Mouse (Mus musculus) cortical plate, adult 2 months (tissue): ENCODE results near the gene Zscan2. TPM values are rescaled to one million over a fixed set of nuclear protein-coding genes. Genes with fewer than 3 reads are reported as not detected.
A peak's percentile ranks its signal among the peaks of the same experiment; 100 is the strongest.

ENCODE experiments used
- H3K27ac ChIP-seq: fragments of 200-500 bp; 2 replicates; pipeline ENCODE4 v1.5.1; 2012; ENCODE audit warnings: low read length, control low read depth, inconsistent platforms; ENCODE audit not compliant: insufficient read depth
- H3K4me1 ChIP-seq: fragments of 200-500 bp; 2 replicates; pipeline ENCODE4 v1.6.1; 2011; ENCODE audit warnings: low read length; ENCODE audit not compliant: control insufficient read depth, insufficient read depth
- H3K4me3 ChIP-seq: fragments of 200-500 bp; 2 replicates; pipeline ENCODE4 v1.5.1; 2011; ENCODE audit warnings: mild to moderate bottlenecking, low read length, control low read depth; ENCODE audit not compliant: insufficient read depth
- CTCF ChIP-seq: fragments of 200-500 bp; IDR thresholded peaks from 2 replicates; pipeline ENCODE4 v1.5.1; 2011; ENCODE audit warnings: mild to moderate bottlenecking, control low read depth, low read length; ENCODE audit not compliant: insufficient read depth; ENCODE audit errors: extremely low read depth
- POLR2A ChIP-seq: fragments of 200-500 bp; IDR thresholded peaks from 2 replicates; pipeline ENCODE4 v1.6.1; 2011; ENCODE audit warnings: mild to moderate bottlenecking, low read length, control low read depth; ENCODE audit not compliant: insufficient read depth; ENCODE audit errors: extremely low read depth
- polyA plus RNA-seq: library from polyadenylated mRNA; depleted of rRNA; stranded (reverse); fragments of >200 nt; gene quantifications from 2 replicates; pipeline ENCODE4 v1.2.3, GENCODE M21; 2012

The Zscan2 gene
- polyA plus RNA-seq, 1 experiment, result 11.1 TPM

- TF ChIP-seq CTCF (no peak), POLR2A (no peak)
- H3K4me3 ChIP-seq, result no peak overlapping the region
- H3K27ac ChIP-seq, result no peak overlapping the region
- H3K4me1 ChIP-seq, result peaks cover 1% of the 10 kb centered on the region; the same call in 1 of the 2 replicates
Observed at GRCm38 (mm10) chr7:80843176-80843575, 17.5 kb upstream of the Zscan2 start.

- Histone ChIP-seq H3K4me3 (no peak overlapping the region), H3K4me1 (peaks cover 1% of the 10 kb centered on the region; the same call in 1 of the 2 replicates), H3K27ac (no peak overlapping the region)
- no peak for TF ChIP-seq CTCF
Observed at GRCm38 (mm10) chr7:80843910-80844640, 16.6 kb upstream of the Zscan2 start.

- Histone ChIP-seq H3K4me1 (peaks cover 1% of the 10 kb centered on the region; the same call in 1 of the 2 replicates), H3K4me3 (no peak overlapping the region), H3K27ac (no peak overlapping the region)
- TF ChIP-seq CTCF, result no peak
- TF ChIP-seq POLR2A, result no peak
Observed at GRCm38 (mm10) chr7:80844691-80845090, 16.0 kb upstream of the Zscan2 start.

GRCm38 (mm10) chr7:80845621-80846279 lies 15.0 kb upstream of the Zscan2 start:
- Histone ChIP-seq H3K4me3 (no peak overlapping the region), H3K27ac (no peak overlapping the region), H3K4me1 (peaks cover 1% of the 10 kb centered on the region; the same call in 1 of the 2 replicates)
- no peak for TF ChIP-seq POLR2A
- no peak for TF ChIP-seq CTCF

GRCm38 (mm10) chr7:80846280-80846678 lies 14.4 kb upstream of the Zscan2 start:
- TF ChIP-seq POLR2A (no peak), CTCF (no peak)

GRCm38 (mm10) chr7:80846709-80847108 lies 14.0 kb upstream of the Zscan2 start:
- TF ChIP-seq POLR2A, result no peak
- no peak for TF ChIP-seq CTCF
- Histone ChIP-seq H3K27ac (no peak overlapping the region), H3K4me1 (no peaks in the 10 kb centered on the region), H3K4me3 (no peak overlapping the region)

More at GRCm38 (mm10) chr7:80846280-80846678, 14.4 kb upstream of the Zscan2 start:
- H3K27ac ChIP-seq, result no peak overlapping the region
- no peak overlapping the region for H3K4me3 ChIP-seq
- no peaks in the 10 kb centered on the region for H3K4me1 ChIP-seq

GRCm38 (mm10) chr7:80849267-80849666 lies 11.5 kb upstream of the Zscan2 start:
- TF ChIP-seq CTCF, result no peak
- TF ChIP-seq POLR2A, result no peak
- no peaks in the 10 kb centered on the region for H3K4me1 ChIP-seq
- no peak overlapping the region for H3K27ac ChIP-seq
- H3K4me3 ChIP-seq, result no peak overlapping the region

- peak; percentile 94 for TF ChIP-seq CTCF
- no peak for TF ChIP-seq POLR2A
- no peaks in the 10 kb centered on the region for H3K4me1 ChIP-seq
- no peak overlapping the region for H3K4me3 ChIP-seq
- H3K27ac ChIP-seq, result no peak overlapping the region
Observed at GRCm38 (mm10) chr7:80849710-80850109, 11.0 kb upstream of the Zscan2 start.

- H3K4me3 ChIP-seq, result no peak overlapping the region
- no peak overlapping the region for H3K27ac ChIP-seq
- no peaks in the 10 kb centered on the region for H3K4me1 ChIP-seq
- TF ChIP-seq POLR2A (no peak), CTCF (no peak)
Observed at GRCm38 (mm10) chr7:80850520-80850919, 10.2 kb upstream of the Zscan2 start.

GRCm38 (mm10) chr7:80853218-80853617 lies 7.5 kb upstream of the Zscan2 start:
- Histone ChIP-seq H3K27ac (no peak overlapping the region), H3K4me1 (no peaks in the 10 kb centered on the region), H3K4me3 (no peak overlapping the region)
- TF ChIP-seq POLR2A (no peak), CTCF (no peak)
